Mouse (Mus musculus) lung, postnatal 0 days (tissue): ENCODE measurements at regions not wholly inside any gene's neighbourhood (a gene's known extent, or its start where the extent isn't known, plus 50 kb on each side); places are given as distances from the start of the nearest gene placed in this dataset.

Experiments
- ATAC-seq: fragments of 200-750 bp; cut with Nextera tagmentation; 2 replicates; pipeline ENCODE4 v1.8.0; 2017; ENCODE audit warnings: moderate library complexity
- DNase-seq: peaks from one replicate; pipeline ENCODE4 v3.0.0-alpha.2; 2016; ENCODE audit warnings: low spot score
- H3K27ac ChIP-seq: fragments of 300-500 bp; sonication (generic); 2 replicates; pipeline ENCODE4 v1.5.1; 2014; ENCODE audit warnings: antibody characterized with exemption, mild to moderate bottlenecking, low read length, mixed read lengths
- H3K27me3 ChIP-seq: fragments of 300-500 bp; sonication (generic); replicated peaks from 2 replicates; pipeline ENCODE4 v1.6.1; 2014; ENCODE audit warnings: low read length, mixed read lengths; ENCODE audit not compliant: insufficient read depth
- H3K36me3 ChIP-seq: fragments of 300-500 bp; sonication (generic); 2 replicates; pipeline ENCODE4 v1.6.1; 2014; ENCODE audit warnings: low read length, mixed read lengths; ENCODE audit not compliant: insufficient read depth
- H3K4me1 ChIP-seq: fragments of 300-500 bp; sonication (generic); 2 replicates; pipeline ENCODE4 v1.6.1; 2014; ENCODE audit warnings: antibody characterized with exemption, low read depth, low read length, mixed read lengths; ENCODE audit not compliant: insufficient read depth
- H3K4me2 ChIP-seq: fragments of 300-500 bp; sonication (generic); replicated peaks from 2 replicates; pipeline ENCODE4 v1.6.1; 2014; ENCODE audit warnings: low read depth, mild to moderate bottlenecking, low read length, moderate library complexity, mixed read lengths
- H3K4me3 ChIP-seq: fragments of 300-500 bp; sonication (generic); 2 replicates; pipeline ENCODE4 v1.5.1; 2014; ENCODE audit warnings: low read depth, low read length
- H3K9ac ChIP-seq: fragments of 300-500 bp; sonication (generic); replicated peaks from 2 replicates; pipeline ENCODE4 v1.6.1; 2014; ENCODE audit warnings: low read depth, mild to moderate bottlenecking
- H3K9me3 ChIP-seq: fragments of 300-500 bp; sonication (generic); 2 replicates; pipeline ENCODE4 v1.6.1; 2016; ENCODE audit warnings: low read length, mixed read lengths
- CTCF ChIP-seq: IDR thresholded peaks from 2 replicates; pipeline ENCODE4 v1.5.1; 2016; ENCODE audit warnings: antibody characterized with exemption, mild to moderate bottlenecking
- EP300 ChIP-seq: IDR thresholded peaks from 2 replicates; pipeline ENCODE4 v1.6.1; 2016; ENCODE audit warnings: antibody characterized with exemption, mild to moderate bottlenecking, control low read depth
- WGBS: fragments of 180-500 bp; shearing (Covaris S2); extraction: QIAGEN DNeasy Blood & Tissue Kit; methylation state at CpG from one replicate; pipeline ENCODE4 v1.1.7; 2014; 5-methylcytosine and 5-hydroxymethylcytosine counted together

DNA sequence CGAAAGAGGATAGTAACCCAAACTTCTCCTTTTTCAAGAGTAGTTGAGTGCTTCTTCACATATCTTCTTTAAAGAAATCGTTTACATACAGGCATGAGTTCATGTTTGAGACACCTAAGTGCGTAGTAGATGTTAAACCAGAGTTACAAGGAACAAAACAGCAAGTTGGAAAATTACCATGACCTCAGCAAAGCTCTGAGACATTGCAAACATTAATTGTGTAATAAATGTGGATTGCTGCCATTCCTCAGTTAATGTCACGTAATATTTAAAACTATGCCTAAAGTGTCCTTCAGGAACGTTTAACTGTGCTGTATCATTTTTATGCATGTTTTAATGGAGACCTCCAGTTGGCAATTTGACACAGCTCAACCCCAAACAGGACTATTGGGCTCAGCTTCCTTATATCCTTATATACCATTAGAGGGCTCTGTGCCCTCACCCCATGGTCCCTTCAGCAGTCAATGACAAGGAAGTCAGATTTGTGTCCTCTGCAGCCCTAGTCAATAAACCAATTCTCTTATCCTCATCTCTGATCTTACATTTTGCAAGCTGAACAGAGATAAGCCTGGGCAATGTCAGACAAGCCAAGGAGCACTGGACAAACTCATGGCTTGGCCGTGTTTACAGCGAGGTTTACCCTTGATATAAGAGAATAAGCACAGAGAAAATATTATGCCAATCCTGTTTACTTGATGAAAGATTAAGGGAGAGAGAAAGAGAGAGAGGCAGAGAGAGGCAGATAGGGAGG lies 513.9 kb downstream of the Dcdc2c start:
- Histone ChIP-seq H3K27me3 (no peaks in the 10 kb centered on the region), H3K4me1 (no peaks in the 10 kb centered on the region), H3K36me3 (no peaks in the 10 kb centered on the region), H3K27ac (no peak overlapping the region), H3K9ac (no peak overlapping the region), H3K4me2 (no peak overlapping the region), H3K9me3 (no peaks in the 10 kb centered on the region), H3K4me3 (no peak overlapping the region)
- DNase-seq (peak; percentile 66), ATAC-seq (peak; percentile 32)
- 39% methylated on average over 7 of the region's 7 CpGs for WGBS
- TF ChIP-seq CTCF: peak; percentile 27; the same call in 1 of the 2 replicates
- TF ChIP-seq EP300: no peak

DNA sequence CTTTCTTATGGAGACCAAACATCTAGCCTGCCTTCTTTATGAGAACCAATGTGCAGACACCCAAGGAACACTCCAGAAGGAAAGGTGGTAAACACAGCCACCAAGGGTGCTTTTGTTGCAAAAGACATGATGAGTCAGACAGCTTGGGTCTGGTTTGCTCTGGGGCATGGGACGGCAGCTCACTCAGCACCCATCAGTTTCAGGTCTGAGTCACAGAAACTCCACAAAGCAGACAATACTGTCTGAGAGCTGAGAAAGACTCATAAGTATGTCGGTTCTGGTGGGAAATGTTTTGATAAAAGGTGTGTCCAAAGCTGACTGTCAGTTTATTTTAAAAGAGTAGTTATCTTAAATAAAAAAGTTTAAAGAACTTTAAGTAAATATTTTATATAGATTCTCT lies 553.0 kb downstream of the Dcdc2c start:
- no peaks in the 10 kb centered on the region for H3K4me1 ChIP-seq
- WGBS: 48% methylated on average over 2 of the region's 2 CpGs
- H3K9ac ChIP-seq: no peak overlapping the region
- TF ChIP-seq EP300: no peak
- no peak for TF ChIP-seq CTCF
- DNase-seq (no peak), ATAC-seq (no peak)
- H3K4me3 ChIP-seq: no peak overlapping the region
- H3K36me3 ChIP-seq: no peaks in the 10 kb centered on the region
- no peak overlapping the region for H3K4me2 ChIP-seq
- no peak overlapping the region for H3K27ac ChIP-seq
- H3K27me3 ChIP-seq: no peaks in the 10 kb centered on the region
- no peaks in the 10 kb centered on the region for H3K9me3 ChIP-seq

DNA sequence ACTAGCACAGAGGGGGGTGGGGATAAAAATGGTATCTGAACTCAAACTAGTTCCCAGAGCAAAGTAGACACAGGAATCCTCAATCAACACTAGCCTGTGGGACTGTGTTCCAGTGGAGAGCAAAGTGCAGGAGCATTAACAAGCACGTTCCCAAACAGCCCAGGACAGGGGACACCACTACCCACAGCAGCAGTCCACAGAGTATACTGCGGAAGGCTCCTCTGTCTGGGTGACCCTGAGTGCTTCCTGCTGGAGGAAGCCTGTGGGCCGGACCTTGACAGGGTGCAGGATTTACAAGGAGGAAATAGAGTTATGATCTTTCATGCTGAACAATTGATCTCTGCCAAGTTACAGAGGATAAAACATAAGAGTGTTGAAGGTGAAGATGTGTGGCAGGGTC lies 560.0 kb downstream of the Dcdc2c start:
- 44% methylated on average over 3 of the region's 3 CpGs for WGBS
- Histone ChIP-seq H3K4me1 (no peaks in the 10 kb centered on the region), H3K27me3 (no peaks in the 10 kb centered on the region), H3K9me3 (no peaks in the 10 kb centered on the region), H3K9ac (no peak overlapping the region), H3K36me3 (no peaks in the 10 kb centered on the region), H3K27ac (no peak overlapping the region), H3K4me2 (no peak overlapping the region), H3K4me3 (no peak overlapping the region)
- TF ChIP-seq EP300: no peak
- DNase-seq: no peak
- ATAC-seq: no peak

DNA sequence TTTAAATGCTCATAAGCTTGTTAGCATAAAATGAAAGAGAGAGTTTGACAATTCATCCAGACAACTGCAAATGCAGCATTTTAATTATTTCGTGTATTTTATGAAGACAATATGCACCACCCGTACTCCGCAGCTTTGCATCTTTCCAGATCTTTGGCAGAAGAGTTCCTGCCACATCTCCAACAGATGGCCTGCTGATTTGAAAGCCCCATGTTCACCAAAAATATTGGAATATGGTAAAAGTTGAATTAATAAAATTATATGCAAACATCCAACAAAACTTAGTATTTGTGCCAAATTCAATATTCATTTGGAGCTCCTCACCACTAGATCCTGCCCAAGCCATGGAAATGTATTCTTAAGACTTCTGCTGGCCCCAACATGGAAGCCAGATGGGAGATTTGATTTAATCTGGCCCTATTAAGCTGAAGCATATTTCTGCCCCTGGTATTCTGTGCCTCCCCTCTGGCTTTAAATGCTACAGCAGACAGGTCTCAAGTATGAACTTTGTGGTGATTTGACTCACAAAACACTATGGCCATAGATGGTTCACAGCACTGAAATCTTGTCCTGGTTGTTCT lies 567.8 kb downstream of the Dcdc2c start:
- H3K4me3 ChIP-seq: no peak overlapping the region
- no peak overlapping the region for H3K9ac ChIP-seq
- H3K27me3 ChIP-seq: no peaks in the 10 kb centered on the region
- 92% methylated on average over 3 of the region's 3 CpGs for WGBS
- no peak overlapping the region for H3K27ac ChIP-seq
- no peak overlapping the region for H3K4me2 ChIP-seq
- no peak for ATAC-seq
- TF ChIP-seq EP300 (no peak), CTCF (no peak)
- no peaks in the 10 kb centered on the region for H3K4me1 ChIP-seq
- H3K9me3 ChIP-seq: no peaks in the 10 kb centered on the region
- no peak for DNase-seq
- H3K36me3 ChIP-seq: no peaks in the 10 kb centered on the region

DNA sequence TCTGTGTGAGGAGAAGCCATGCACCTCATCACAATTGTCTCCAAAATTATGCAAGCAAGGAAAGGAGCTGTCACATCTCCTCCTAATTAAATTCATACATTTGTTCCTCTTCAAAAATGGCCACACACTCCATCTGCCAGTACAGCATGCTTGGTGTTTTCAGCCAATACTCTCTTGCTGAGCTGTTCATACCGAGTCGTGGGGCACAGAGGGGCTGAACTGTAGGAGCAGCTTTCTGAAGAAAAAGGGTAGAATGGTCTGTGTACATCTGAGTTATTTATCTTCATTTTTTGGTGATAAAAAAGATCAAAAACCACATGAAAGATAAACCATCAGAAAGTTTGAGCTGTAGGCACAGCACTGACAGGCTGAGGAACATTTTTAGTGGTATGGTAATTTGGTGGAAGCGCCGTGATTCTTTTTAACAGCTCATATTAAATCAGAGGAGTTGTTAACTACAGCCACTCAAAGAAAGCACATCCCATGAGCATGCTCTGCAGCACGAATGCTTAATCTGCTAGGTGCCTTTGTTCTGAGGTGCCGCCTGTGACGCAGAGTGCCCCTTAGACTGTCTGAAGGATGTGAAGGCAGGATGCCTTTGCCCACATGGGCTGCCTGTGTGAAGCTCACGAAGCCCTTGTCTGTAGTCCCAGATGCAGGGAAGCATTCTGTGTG lies 573.8 kb downstream of the Dcdc2c start:
- TF ChIP-seq EP300: no peak
- no peak for TF ChIP-seq CTCF
- H3K27ac ChIP-seq: no peak overlapping the region
- DNase-seq: no peak
- H3K27me3 ChIP-seq: no peaks in the 10 kb centered on the region
- 42% methylated on average over 8 of the region's 8 CpGs for WGBS
- H3K4me3 ChIP-seq: no peak overlapping the region
- no peaks in the 10 kb centered on the region for H3K9me3 ChIP-seq
- no peaks in the 10 kb centered on the region for H3K36me3 ChIP-seq
- H3K4me2 ChIP-seq: no peak overlapping the region
- no peak for ATAC-seq
- H3K9ac ChIP-seq: no peak overlapping the region
- no peaks in the 10 kb centered on the region for H3K4me1 ChIP-seq

DNA sequence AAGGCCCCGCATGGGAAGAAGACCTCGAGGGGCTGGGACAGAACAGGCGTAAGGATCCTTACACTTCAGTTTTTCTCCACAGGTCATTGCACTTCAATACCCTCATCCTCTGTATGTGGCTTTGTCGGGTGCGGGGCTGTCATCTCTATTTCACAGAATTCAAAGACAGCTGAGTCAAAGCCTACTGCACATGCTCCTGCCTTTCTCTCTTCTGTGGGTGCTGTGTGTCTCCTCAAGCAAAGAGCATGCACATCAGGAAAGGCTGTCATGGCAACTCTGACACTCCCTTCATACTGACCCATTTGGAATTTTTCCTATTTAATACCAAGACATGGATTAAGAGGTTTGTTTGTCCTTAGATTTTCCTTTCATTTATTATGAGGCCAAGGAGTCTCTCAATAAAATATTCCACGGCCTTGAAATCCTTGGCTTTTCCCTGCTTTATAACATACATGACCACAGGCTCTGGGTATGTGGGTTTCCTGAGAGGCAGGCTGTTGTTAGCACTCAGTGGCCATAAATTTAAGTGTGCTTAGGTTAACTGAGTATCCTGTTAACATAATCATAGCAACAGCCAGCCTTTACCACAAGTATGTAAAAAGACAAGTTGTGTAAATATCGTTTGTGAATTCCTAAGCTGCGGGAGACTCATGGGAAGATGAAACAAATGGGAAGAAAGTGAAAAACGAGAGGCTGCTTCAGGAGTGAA lies 574.5 kb downstream of the Dcdc2c start:
- Histone ChIP-seq H3K27ac (no peak overlapping the region), H3K9ac (no peak overlapping the region), H3K4me2 (no peak overlapping the region), H3K9me3 (no peaks in the 10 kb centered on the region), H3K36me3 (no peaks in the 10 kb centered on the region), H3K4me1 (no peaks in the 10 kb centered on the region), H3K27me3 (no peaks in the 10 kb centered on the region), H3K4me3 (no peak overlapping the region)
- WGBS: 56% methylated on average over 9 of the region's 9 CpGs
- TF ChIP-seq CTCF: no peak
- no peak for TF ChIP-seq EP300
- no peak for ATAC-seq
- DNase-seq: no peak
